Mouse (Mus musculus): ENCODE measurements around the gene Def6. TPM values are rescaled to one million over a fixed set of nuclear protein-coding genes. Genes with fewer than 3 reads are reported as not detected.

Gene Def6
- polyA plus RNA-seq, 2 experiments: 10.0 to 15.5 TPM

DNA sequence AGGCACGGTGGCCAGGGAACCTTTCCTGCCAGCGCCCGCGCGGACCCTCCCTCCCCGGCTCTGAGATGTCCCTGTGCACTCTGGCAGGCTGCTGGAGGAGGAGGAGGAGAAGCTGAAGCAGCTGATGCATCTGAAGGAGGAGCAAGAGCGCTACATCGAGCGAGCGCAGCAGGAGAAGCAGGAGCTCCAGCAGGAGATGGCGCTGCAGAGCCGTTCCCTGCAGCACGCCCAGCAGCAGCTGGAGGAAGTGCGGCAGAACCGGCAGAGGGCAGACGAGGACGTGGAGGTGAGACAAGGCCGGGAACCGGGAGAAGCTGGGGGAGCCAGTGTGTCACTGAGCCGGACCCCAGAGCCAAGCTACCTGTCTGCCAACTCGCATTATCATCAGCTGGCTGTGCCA lies 18.4 kb downstream of the Def6 start:
- 0 out of 2 replicates have a peak, but pooled peaks have one; percentile 22 for TF ChIP-seq POLR2A (IDR thresholded peaks at IDR 0.05; ENCODE audit: borderline replicate concordance, extremely low read depth, insufficient read depth, insufficient read length)
- H3K27me3 ChIP-seq (ENCODE audit: control insufficient read depth, insufficient read depth, low read length): no peaks in the 10 kb centered on the region
- peaks cover 15% of the 10 kb centered on the region for H3K4me1 ChIP-seq (ENCODE audit: control insufficient read depth, insufficient read depth, low read length)
- H3K36me3 ChIP-seq (ENCODE audit: control insufficient read depth, insufficient read depth, low read length): peaks cover 4% of the 10 kb centered on the region; the same call in 1 of the 2 replicates
- H3K27ac ChIP-seq (replicated peaks; ENCODE audit: low read depth, low read length): 0 out of 2 replicates have a peak overlapping the region, but pooled peaks have one; percentile 8
- peak overlapping the region; percentile 51 for H3K4me2 ChIP-seq (replicated peaks; ENCODE audit: low read depth, low read length, severe bottlenecking)
- H3K9ac ChIP-seq (ENCODE audit: low read depth, low read length, severe bottlenecking): peak overlapping the region; percentile 46
- WGBS: 5% methylated on average over 16 of the region's 21 CpGs
- DNase-seq (ENCODE audit: low spot score) (peak; percentile 83), ATAC-seq (ENCODE audit: low FRiP score, low read depth) (peak; percentile 75)
- H3K4me3 ChIP-seq (replicated peaks; ENCODE audit: low read length): peak overlapping the region; percentile 20
- H3K9me3 ChIP-seq (ENCODE audit: control insufficient read depth, low read length): no peaks in the 10 kb centered on the region

DNA sequence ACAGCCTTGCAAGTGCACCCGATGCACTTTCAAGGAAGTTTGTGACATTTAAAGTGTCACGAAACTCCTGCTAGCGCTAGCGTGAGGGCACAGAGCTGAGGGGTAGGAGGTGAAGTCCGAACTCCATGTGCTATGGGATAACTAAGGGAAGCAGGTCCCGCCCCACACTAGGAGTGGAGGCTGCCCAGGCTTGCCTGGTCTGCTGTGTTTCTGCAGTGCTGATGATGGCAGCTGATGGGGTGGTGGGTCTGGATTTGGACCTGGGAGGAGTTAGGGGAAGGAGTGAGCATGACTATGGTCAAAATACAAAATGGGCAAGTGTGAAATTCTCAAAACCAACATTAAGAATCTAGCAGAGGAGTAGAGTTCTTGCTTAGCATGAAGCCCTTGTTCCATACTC lies 22.9 kb downstream of the Def6 start:
- Histone ChIP-seq H3K27me3 (ENCODE audit: control insufficient read depth, insufficient read depth, low read length) (no peaks in the 10 kb centered on the region), H3K27ac (replicated peaks; ENCODE audit: low read depth, low read length) (no peak overlapping the region), H3K4me2 (replicated peaks; ENCODE audit: low read depth, low read length, severe bottlenecking) (no peak overlapping the region), H3K9ac (ENCODE audit: low read depth, low read length, severe bottlenecking) (no peak overlapping the region), H3K4me3 (replicated peaks; ENCODE audit: low read length) (no peak overlapping the region), H3K36me3 (ENCODE audit: control insufficient read depth, insufficient read depth, low read length) (peaks cover 6% of the 10 kb centered on the region; the same call in 1 of the 2 replicates), H3K4me1 (ENCODE audit: control insufficient read depth, insufficient read depth, low read length) (peaks cover 13% of the 10 kb centered on the region; the same call in 1 of the 2 replicates), H3K9me3 (ENCODE audit: control insufficient read depth, low read length) (no peaks in the 10 kb centered on the region)
- ATAC-seq (ENCODE audit: low FRiP score, low read depth) (no peak), DNase-seq (ENCODE audit: low spot score) (no peak)
- WGBS: 84% methylated on average over 6 of the region's 6 CpGs
- no peak for TF ChIP-seq POLR2A (IDR thresholded peaks at IDR 0.05; ENCODE audit: borderline replicate concordance, extremely low read depth, insufficient read depth, insufficient read length)

DNA sequence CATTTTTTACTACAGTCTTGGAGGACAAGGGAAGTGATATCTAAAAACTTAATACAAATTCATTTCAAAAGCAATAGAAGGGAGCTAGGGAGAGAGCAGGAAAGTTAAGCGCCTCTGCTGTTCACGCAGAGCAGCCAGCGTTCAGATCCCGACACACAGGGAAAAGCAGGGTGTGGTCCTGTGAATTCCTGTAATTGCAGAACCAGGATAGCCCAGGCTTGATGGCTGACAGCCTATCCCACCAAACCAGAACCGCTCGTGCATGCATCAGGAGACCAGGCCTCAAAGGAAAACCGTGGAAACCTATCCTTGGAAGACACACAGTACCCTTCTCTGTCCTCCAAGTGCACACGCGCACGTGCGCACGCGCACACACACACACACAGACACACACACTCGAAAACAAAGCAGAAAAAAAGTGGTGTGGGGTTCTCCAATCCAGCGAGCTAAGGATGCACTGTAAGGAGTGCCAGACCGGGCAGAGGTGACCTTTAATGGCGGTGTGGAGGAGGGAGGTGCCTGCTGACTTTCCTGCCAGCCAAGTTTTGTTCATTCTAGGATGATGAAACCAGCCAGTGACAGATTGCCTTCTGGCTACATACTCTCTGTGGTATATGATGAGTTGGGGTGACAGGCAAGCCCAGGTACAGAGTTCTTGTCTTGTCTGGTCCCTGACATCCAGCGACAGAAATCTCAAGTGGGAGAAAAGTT lies 23.6 kb downstream of the Def6 start:
- H3K4me3 ChIP-seq (replicated peaks; ENCODE audit: low read length): no peak overlapping the region
- H3K27ac ChIP-seq (replicated peaks; ENCODE audit: low read depth, low read length): no peak overlapping the region
- no peaks in the 10 kb centered on the region for H3K9me3 ChIP-seq (ENCODE audit: control insufficient read depth, low read length)
- H3K36me3 ChIP-seq (ENCODE audit: control insufficient read depth, insufficient read depth, low read length): peaks cover 8% of the 10 kb centered on the region; the same call in 1 of the 2 replicates
- 87% methylated on average over 18 of the region's 18 CpGs for whole genome bisulfite sequencing
- peaks cover 9% of the 10 kb centered on the region; the same call in 1 of the 2 replicates for H3K4me1 ChIP-seq (ENCODE audit: control insufficient read depth, insufficient read depth, low read length)
- no peak overlapping the region for H3K9ac ChIP-seq (ENCODE audit: low read depth, low read length, severe bottlenecking)
- no peak overlapping the region for H3K4me2 ChIP-seq (replicated peaks; ENCODE audit: low read depth, low read length, severe bottlenecking)
- no peak for DNase-seq (ENCODE audit: low spot score)
- no peak for ATAC-seq (ENCODE audit: low FRiP score, low read depth)
- no peaks in the 10 kb centered on the region for H3K27me3 ChIP-seq (ENCODE audit: control insufficient read depth, insufficient read depth, low read length)
- no peak for TF ChIP-seq POLR2A (IDR thresholded peaks at IDR 0.05; ENCODE audit: borderline replicate concordance, extremely low read depth, insufficient read depth, insufficient read length)

DNA sequence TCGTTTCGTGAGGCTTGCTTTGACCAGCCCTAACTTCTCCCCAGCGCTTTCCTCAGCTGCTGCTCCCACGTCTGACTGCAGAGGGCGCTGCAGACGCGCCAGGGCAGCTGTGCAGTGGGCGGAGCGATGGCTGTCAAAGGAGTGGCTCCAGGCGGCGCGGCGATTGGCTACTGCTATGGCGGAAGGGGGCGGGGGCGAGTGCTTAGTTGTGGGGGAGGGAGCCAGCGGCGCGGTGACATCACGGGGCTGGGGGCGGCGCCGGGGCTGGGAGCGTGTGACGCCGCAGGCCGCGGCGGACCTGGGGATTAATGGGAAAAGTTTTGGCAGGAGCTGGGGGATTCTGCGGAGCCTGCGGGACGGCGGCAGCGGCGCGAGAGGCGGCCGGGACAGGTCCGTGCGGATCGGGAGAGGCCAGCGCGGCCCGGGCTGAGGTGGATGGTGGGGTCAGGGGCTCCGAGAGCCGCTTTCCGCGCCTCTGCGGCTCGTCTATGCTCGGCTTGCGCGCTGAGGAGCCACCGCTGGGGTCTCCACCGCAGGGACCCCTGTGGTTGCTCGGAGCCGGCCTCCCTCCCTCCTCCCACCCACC lies 25.0 kb downstream of the Def6 start, which contains the start of gene Ppard:
Ppard (plus strand) TSS at position 226 of the 586 bp plus-strand sequence.
- peak within 1 kb of the TSS; percentile 81 for H3K4me3 ChIP-seq (replicated peaks; ENCODE audit: low read length)
- H3K36me3 ChIP-seq (ENCODE audit: control insufficient read depth, insufficient read depth, low read length): peaks cover 16% of the 10 kb centered on the region; the same call in 1 of the 2 replicates
- DNase-seq (ENCODE audit: low spot score) (peak; percentile 98), ATAC-seq (ENCODE audit: low FRiP score, low read depth) (peak; percentile 97)
- peak within 1 kb of the TSS; percentile 83 for H3K27ac ChIP-seq (replicated peaks; ENCODE audit: low read depth, low read length)
- peaks cover 13% of the 10 kb centered on the region for H3K4me1 ChIP-seq (ENCODE audit: control insufficient read depth, insufficient read depth, low read length)
- TF ChIP-seq POLR2A (IDR thresholded peaks at IDR 0.05; ENCODE audit: borderline replicate concordance, extremely low read depth, insufficient read depth, insufficient read length): 0 out of 2 replicates have a peak, but pooled peaks have one; percentile 38
- H3K27me3 ChIP-seq (ENCODE audit: control insufficient read depth, insufficient read depth, low read length): no peaks in the 10 kb centered on the region
- peak within 1 kb of the TSS; percentile 90 for H3K9ac ChIP-seq (ENCODE audit: low read depth, low read length, severe bottlenecking)
- no peaks in the 10 kb centered on the region for H3K9me3 ChIP-seq (ENCODE audit: control insufficient read depth, low read length)
- H3K4me2 ChIP-seq (replicated peaks; ENCODE audit: low read depth, low read length, severe bottlenecking): peak within 1 kb of the TSS; percentile 85
- WGBS: under 1% methylated on average over 39 of the region's 57 CpGs

DNA sequence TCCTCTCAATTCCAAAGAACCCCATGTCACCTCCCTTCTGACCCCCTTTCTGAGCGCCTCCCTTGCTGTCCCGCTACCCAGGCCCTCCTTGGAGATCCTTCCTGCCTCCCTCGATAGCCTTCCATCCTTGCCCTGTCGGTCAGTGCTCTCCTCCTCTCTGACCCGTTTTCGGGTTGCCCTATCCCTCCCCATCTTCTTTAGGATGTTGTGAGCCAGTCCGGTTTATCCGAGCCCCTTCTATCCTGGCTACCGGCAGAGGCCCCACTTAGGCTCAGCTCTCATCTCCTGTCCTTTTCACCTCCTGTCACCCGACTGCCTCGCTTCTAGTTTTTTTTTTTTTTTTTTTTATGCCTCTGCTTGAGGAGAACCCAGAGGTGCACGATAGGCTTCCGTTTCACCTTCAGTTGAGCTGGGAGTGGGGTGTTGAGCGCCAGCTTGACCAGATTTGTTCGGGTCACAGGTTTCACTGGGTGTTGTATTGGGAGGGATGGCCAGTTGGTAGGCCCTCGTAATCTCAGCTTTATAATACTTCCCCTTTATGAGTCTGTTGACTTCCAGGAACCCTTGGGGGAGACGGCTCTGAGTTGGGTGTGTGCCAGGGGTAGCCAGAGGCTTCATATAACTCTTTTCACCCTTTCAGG lies 25.6 kb downstream of the Def6 start:
- no peaks in the 10 kb centered on the region for H3K27me3 ChIP-seq (ENCODE audit: control insufficient read depth, insufficient read depth, low read length)
- no peak for DNase-seq (ENCODE audit: low spot score)
- peak overlapping the region; percentile 85 for H3K4me2 ChIP-seq (replicated peaks; ENCODE audit: low read depth, low read length, severe bottlenecking)
- peaks cover 13% of the 10 kb centered on the region for H3K4me1 ChIP-seq (ENCODE audit: control insufficient read depth, insufficient read depth, low read length)
- peak overlapping the region; percentile 83 for H3K27ac ChIP-seq (replicated peaks; ENCODE audit: low read depth, low read length)
- H3K9ac ChIP-seq (ENCODE audit: low read depth, low read length, severe bottlenecking): peak overlapping the region; percentile 90
- ATAC-seq (ENCODE audit: low FRiP score, low read depth): no peak
- 2% methylated on average over 17 of the region's 17 CpGs for WGBS
- peak overlapping the region; percentile 81 for H3K4me3 ChIP-seq (replicated peaks; ENCODE audit: low read length)
- H3K36me3 ChIP-seq (ENCODE audit: control insufficient read depth, insufficient read depth, low read length): peaks cover 21% of the 10 kb centered on the region
- TF ChIP-seq POLR2A (IDR thresholded peaks at IDR 0.05; ENCODE audit: borderline replicate concordance, extremely low read depth, insufficient read depth, insufficient read length): no peak
- H3K9me3 ChIP-seq (ENCODE audit: control insufficient read depth, low read length): no peaks in the 10 kb centered on the region
